Mouse (Mus musculus) kidney, adult 2 months (tissue): Measurements from ENCODE around the gene Bnc1. TPM values are rescaled to one million over a fixed set of nuclear protein-coding genes. Genes with fewer than 3 reads are reported as not detected.
A peak's percentile ranks its signal among the peaks of the same experiment; 100 is the strongest.

Source experiments
- DNase-seq: peaks from one replicate; pipeline ENCODE4 v3.0.0; 2021
- H3K27ac ChIP-seq: fragments of 200-500 bp; 2 replicates; pipeline ENCODE4 v1.5.1; 2012; ENCODE audit warnings: low read depth, low read length, control low read depth, inconsistent platforms; ENCODE audit not compliant: insufficient read depth
- H3K27me3 ChIP-seq: fragments of 200-500 bp; replicated peaks from 2 replicates; pipeline ENCODE4 v1.6.1; 2012; ENCODE audit warnings: mild to moderate bottlenecking, moderate library complexity, low read length, inconsistent platforms; ENCODE audit not compliant: control insufficient read depth, insufficient read depth
- H3K36me3 ChIP-seq: fragments of 200-500 bp; 2 replicates; pipeline ENCODE4 v1.6.1; 2012; ENCODE audit warnings: mild to moderate bottlenecking, moderate library complexity, low read length, inconsistent platforms; ENCODE audit not compliant: control insufficient read depth, insufficient read depth
- H3K4me1 ChIP-seq: fragments of 200-500 bp; 2 replicates; pipeline ENCODE4 v1.6.1; 2011; ENCODE audit warnings: low read length; ENCODE audit not compliant: control insufficient read depth, insufficient read depth
- H3K4me3 ChIP-seq: fragments of 200-500 bp; 2 replicates; pipeline ENCODE4 v1.5.1; 2011; ENCODE audit warnings: mild to moderate bottlenecking, low read depth, low read length, control low read depth; ENCODE audit not compliant: insufficient read depth
- CTCF ChIP-seq: fragments of 200-500 bp; conservative IDR thresholded peaks from 2 replicates; pipeline ENCODE4 v1.5.1; 2011; ENCODE audit warnings: low read depth, mild to moderate bottlenecking, control low read depth, low read length, moderate library complexity, mixed read lengths; ENCODE audit not compliant: insufficient read depth, insufficient read length
- POLR2A ChIP-seq: fragments of 200-500 bp; IDR thresholded peaks from one replicate; pipeline ENCODE4 v1.6.1; 2011; ENCODE audit warnings: low read depth, low read length, control low read depth
- WGBS: fragments of 180-500 bp; shearing (Covaris S2); methylation state at CpG from one replicate; pipeline ENCODE4 v1.1.7; 2018; 5-methylcytosine and 5-hydroxymethylcytosine counted together
- polyA plus RNA-seq: library from polyadenylated mRNA; depleted of rRNA; stranded (reverse); fragments of >200 nt; gene quantifications from 2 replicates; pipeline ENCODE4 v1.2.3, GENCODE M21; 2012

Gene Bnc1
- polyA plus RNA-seq, 1 experiment, result 0.11 TPM

- no peak for DNase-seq
- Histone ChIP-seq H3K4me3 (no peak overlapping the region), H3K36me3 (no peaks in the 10 kb centered on the region), H3K4me1 (no peaks in the 10 kb centered on the region), H3K27me3 (no peaks in the 10 kb centered on the region), H3K27ac (no peak overlapping the region)
- whole genome bisulfite sequencing, result 91% methylated on average over 10 of the region's 10 CpGs
- TF ChIP-seq CTCF, result no peak
- no peak for TF ChIP-seq POLR2A
Measured at GRCm38 (mm10) chr7:81974616-81975015, 17.5 kb downstream of the Bnc1 start.

GRCm38 (mm10) chr7:81973939-81974338 is 18.2 kb downstream of the Bnc1 start:
- WGBS, result 89% methylated on average over 12 of the region's 12 CpGs
- TF ChIP-seq POLR2A (no peak), CTCF (no peak)
- no peak overlapping the region for H3K27ac ChIP-seq
- no peaks in the 10 kb centered on the region for H3K36me3 ChIP-seq
- no peaks in the 10 kb centered on the region for H3K4me1 ChIP-seq
- H3K27me3 ChIP-seq, result no peaks in the 10 kb centered on the region
- DNase-seq, result no peak
- no peak overlapping the region for H3K4me3 ChIP-seq

- WGBS, result 96% methylated on average over 5 of the region's 5 CpGs
- Histone ChIP-seq H3K36me3 (no peaks in the 10 kb centered on the region), H3K27ac (no peak overlapping the region), H3K4me3 (no peak overlapping the region), H3K4me1 (no peaks in the 10 kb centered on the region), H3K27me3 (no peaks in the 10 kb centered on the region)
- no peak for DNase-seq
- no peak for TF ChIP-seq POLR2A
- no peak for TF ChIP-seq CTCF
Measured at GRCm38 (mm10) chr7:81973339-81973738, 18.8 kb downstream of the Bnc1 start.

GRCm38 (mm10) chr7:81968975-81969374 is 23.1 kb downstream of the Bnc1 start:
- DNase-seq, result no peak
- WGBS, result 76% methylated on average over 6 of the region's 6 CpGs
- TF ChIP-seq POLR2A (no peak), CTCF (no peak)

DNA sequence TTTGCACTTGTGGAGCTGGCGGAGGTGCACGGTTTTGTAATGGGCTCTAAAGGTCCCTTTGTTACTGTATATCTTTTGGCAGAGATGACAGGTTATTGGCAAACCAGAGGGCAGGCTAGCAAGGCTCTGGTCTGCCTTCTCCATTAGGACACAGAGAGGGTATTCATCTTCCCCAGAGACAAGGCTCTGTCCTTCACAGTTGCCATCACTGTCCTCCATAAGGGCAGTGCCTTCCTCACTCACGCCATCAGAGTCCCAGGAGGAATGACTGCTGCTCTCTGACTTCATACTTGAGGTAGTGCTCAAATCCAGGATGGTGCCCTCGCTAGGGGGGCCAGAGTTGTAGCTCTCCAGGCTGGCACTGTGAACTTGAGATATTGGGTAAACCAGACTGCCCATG is 23.6 kb downstream of the Bnc1 start:
- TF ChIP-seq CTCF (no peak), POLR2A (no peak)
- H3K27ac ChIP-seq, result no peak overlapping the region
- no peak for DNase-seq
- H3K27me3 ChIP-seq, result no peaks in the 10 kb centered on the region
- no peak overlapping the region for H3K4me3 ChIP-seq
- H3K4me1 ChIP-seq, result no peaks in the 10 kb centered on the region
- H3K36me3 ChIP-seq, result no peaks in the 10 kb centered on the region
- 78% methylated on average over 4 of the region's 4 CpGs for WGBS

More at GRCm38 (mm10) chr7:81968975-81969374, 23.1 kb downstream of the Bnc1 start:
- Histone ChIP-seq H3K27ac (no peak overlapping the region), H3K36me3 (no peaks in the 10 kb centered on the region), H3K4me1 (no peaks in the 10 kb centered on the region), H3K27me3 (no peaks in the 10 kb centered on the region), H3K4me3 (no peak overlapping the region)

GRCm38 (mm10) chr7:81966195-81966594 is 25.9 kb downstream of the Bnc1 start:
- 78% methylated on average over 5 of the region's 5 CpGs for WGBS
- no peak overlapping the region for H3K27ac ChIP-seq
- no peak for DNase-seq

GRCm38 (mm10) chr7:81959704-81960103 is 32.4 kb downstream of the Bnc1 start:
- no peak overlapping the region for H3K27ac ChIP-seq
- H3K27me3 ChIP-seq, result no peaks in the 10 kb centered on the region
- no peaks in the 10 kb centered on the region for H3K36me3 ChIP-seq
- H3K4me1 ChIP-seq, result no peaks in the 10 kb centered on the region
- 3% methylated on average over 3 of the region's 3 CpGs for WGBS
- TF ChIP-seq POLR2A (no peak), CTCF (peak; percentile 39; the same call in 1 of the 2 replicates)
- H3K4me3 ChIP-seq, result no peak overlapping the region
- peak; percentile 39 for DNase-seq

More at GRCm38 (mm10) chr7:81966195-81966594, 25.9 kb downstream of the Bnc1 start:
- Histone ChIP-seq H3K4me3 (no peak overlapping the region), H3K4me1 (no peaks in the 10 kb centered on the region), H3K27me3 (no peaks in the 10 kb centered on the region), H3K36me3 (no peaks in the 10 kb centered on the region)
- TF ChIP-seq POLR2A (no peak), CTCF (no peak)

DNA sequence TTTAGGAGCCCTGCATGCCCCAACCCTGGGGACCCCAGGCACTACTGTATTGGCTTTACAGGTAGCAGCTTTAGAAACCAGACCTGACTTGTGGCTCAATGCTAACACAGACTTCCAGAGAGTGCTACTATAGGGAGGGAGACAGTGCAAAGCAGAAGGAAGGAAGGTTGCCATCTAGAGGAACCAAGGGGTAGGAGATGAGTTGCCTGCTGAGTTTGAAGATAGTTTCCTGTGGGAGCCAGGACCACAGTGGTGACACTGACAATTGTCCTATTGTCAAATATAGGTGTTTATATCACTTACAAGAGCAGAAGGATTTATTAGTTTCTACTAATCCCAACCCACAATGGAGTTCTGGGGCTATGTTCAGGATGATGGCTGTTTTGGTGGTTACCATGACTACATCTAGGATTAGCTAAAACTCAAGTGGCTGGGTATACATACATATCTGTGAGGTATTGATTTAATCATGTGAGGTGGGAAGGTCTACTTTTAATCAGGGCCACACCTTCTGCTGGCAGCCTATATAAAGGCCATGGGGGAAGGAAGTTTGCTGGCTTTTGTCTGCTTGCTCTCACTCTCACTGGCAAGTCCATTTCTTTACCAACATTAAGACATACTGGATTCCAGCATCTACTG is 37.8 kb downstream of the Bnc1 start:
- DNase-seq, result peak; percentile 43
- no peak overlapping the region for H3K4me3 ChIP-seq
- H3K4me1 ChIP-seq, result no peaks in the 10 kb centered on the region
- no peaks in the 10 kb centered on the region for H3K27me3 ChIP-seq
- no peaks in the 10 kb centered on the region for H3K36me3 ChIP-seq
- no peak for TF ChIP-seq POLR2A
- TF ChIP-seq CTCF, result peak; percentile 62
- no peak overlapping the region for H3K27ac ChIP-seq
